Mouse (Mus musculus): ENCODE data around the gene Gadl1. TPM values are rescaled to one million over a fixed set of nuclear protein-coding genes. Genes with fewer than 3 reads are reported as not detected.
A peak's percentile ranks its signal among the peaks of the same experiment; 100 is the strongest.

The Gadl1 gene
- total RNA-seq, 2 experiments from 2014 or later, result 19.0 to 19.4 TPM

- no peak for DNase-seq
- intact Hi-C loops (cut with DNase I; ENCODE audit: low total_unique reads), result no loop called here
Observed at GRCm38 (mm10) chr9:115933243-115933964, 24.1 kb downstream of the Gadl1 start.

GRCm38 (mm10) chr9:115934288-115934687, 25.0 kb downstream of the Gadl1 start:
- DNase-seq, result no peak
- intact Hi-C loops (cut with DNase I; ENCODE audit: low total_unique reads), result no loop called here

GRCm38 (mm10) chr9:115936350-115936749, 27.1 kb downstream of the Gadl1 start:
- no peak for DNase-seq
- intact Hi-C loops (cut with DNase I; ENCODE audit: low total_unique reads), result no loop called here

GRCm38 (mm10) chr9:115937915-115938314, 28.7 kb downstream of the Gadl1 start:
- no peak for DNase-seq
- intact Hi-C loops (cut with DNase I; ENCODE audit: low total_unique reads), result no loop called here

- intact Hi-C loops (cut with DNase I; ENCODE audit: low total_unique reads), result no loop called here
- DNase-seq, result no peak
Observed at GRCm38 (mm10) chr9:115939420-115939819, 30.2 kb downstream of the Gadl1 start.

- intact Hi-C loops (cut with DNase I; ENCODE audit: low total_unique reads), result no loop called here
- DNase-seq, result no peak
Observed at GRCm38 (mm10) chr9:115941171-115941570, 31.9 kb downstream of the Gadl1 start.

GRCm38 (mm10) chr9:115942486-115942885, 33.2 kb downstream of the Gadl1 start:
- no peak for DNase-seq
- intact Hi-C loops (cut with DNase I; ENCODE audit: low total_unique reads), result no loop called here

- intact Hi-C loops (cut with DNase I; ENCODE audit: low total_unique reads), result no loop called here
- DNase-seq, result no peak
Observed at GRCm38 (mm10) chr9:115942989-115943388, 33.7 kb downstream of the Gadl1 start.

GRCm38 (mm10) chr9:115943577-115944320, 34.5 kb downstream of the Gadl1 start:
- intact Hi-C loops (cut with DNase I; ENCODE audit: low total_unique reads), result no loop called here
- no peak for DNase-seq

- no peak for DNase-seq
- intact Hi-C loops (cut with DNase I; ENCODE audit: low total_unique reads), result no loop called here
Observed at GRCm38 (mm10) chr9:115965056-115965455, 55.8 kb downstream of the Gadl1 start.

- no peak for DNase-seq
- intact Hi-C loops (cut with DNase I; ENCODE audit: low total_unique reads), result no loop called here
Observed at GRCm38 (mm10) chr9:115966116-115966515, 56.9 kb downstream of the Gadl1 start.

- DNase-seq, result no peak
Observed at GRCm38 (mm10) chr9:115966746-115967145, 57.5 kb downstream of the Gadl1 start.

GRCm38 (mm10) chr9:115967638-115968037, 58.4 kb downstream of the Gadl1 start:
- no peak for DNase-seq
- intact Hi-C loops (cut with DNase I; ENCODE audit: low total_unique reads), result no loop called here

More at GRCm38 (mm10) chr9:115966746-115967145, 57.5 kb downstream of the Gadl1 start:
- intact Hi-C loops (cut with DNase I; ENCODE audit: low total_unique reads), result no loop called here

- no peak for DNase-seq
- intact Hi-C loops (cut with DNase I; ENCODE audit: low total_unique reads), result no loop called here
Observed at GRCm38 (mm10) chr9:115976901-115977300, 67.6 kb downstream of the Gadl1 start.

- DNase-seq, result peak; percentile 51
- intact Hi-C loops (cut with DNase I; ENCODE audit: low total_unique reads), result no loop called here
Observed at GRCm38 (mm10) chr9:115977598-115978240, 68.5 kb downstream of the Gadl1 start.

- intact Hi-C loops (cut with DNase I; ENCODE audit: low total_unique reads), result no loop called here
- DNase-seq, result no peak
Observed at GRCm38 (mm10) chr9:115978478-115978877, 69.2 kb downstream of the Gadl1 start.

- DNase-seq, result no peak
- intact Hi-C loops (cut with DNase I; ENCODE audit: low total_unique reads), result no loop called here
Observed at GRCm38 (mm10) chr9:115990661-115991060, 81.4 kb downstream of the Gadl1 start.

GRCm38 (mm10) chr9:115994772-115995171, 85.5 kb downstream of the Gadl1 start:
- no peak for DNase-seq
- intact Hi-C loops (cut with DNase I; ENCODE audit: low total_unique reads), result no loop called here

- intact Hi-C loops (cut with DNase I; ENCODE audit: low total_unique reads), result no loop called here
Observed at GRCm38 (mm10) chr9:115995856-115996560, 86.8 kb downstream of the Gadl1 start.

GRCm38 (mm10) chr9:115998383-115998782, 89.1 kb downstream of the Gadl1 start:
- DNase-seq, result peak; percentile 41
- intact Hi-C loops (cut with DNase I; ENCODE audit: low total_unique reads), result no loop called here

More at GRCm38 (mm10) chr9:115995856-115996560, 86.8 kb downstream of the Gadl1 start:
- DNase-seq, result peak; percentile 43

Data from gastrocnemius, postnatal 14 days (tissue).